Mouse (Mus musculus): ENCODE results near the gene Kctd17. TPM values are rescaled to one million over a fixed set of nuclear protein-coding genes. Genes with fewer than 3 reads are reported as not detected.

The Kctd17 gene
- polyA plus RNA-seq, 1 experiment from 2014 or later, result 25.9 TPM

DNA sequence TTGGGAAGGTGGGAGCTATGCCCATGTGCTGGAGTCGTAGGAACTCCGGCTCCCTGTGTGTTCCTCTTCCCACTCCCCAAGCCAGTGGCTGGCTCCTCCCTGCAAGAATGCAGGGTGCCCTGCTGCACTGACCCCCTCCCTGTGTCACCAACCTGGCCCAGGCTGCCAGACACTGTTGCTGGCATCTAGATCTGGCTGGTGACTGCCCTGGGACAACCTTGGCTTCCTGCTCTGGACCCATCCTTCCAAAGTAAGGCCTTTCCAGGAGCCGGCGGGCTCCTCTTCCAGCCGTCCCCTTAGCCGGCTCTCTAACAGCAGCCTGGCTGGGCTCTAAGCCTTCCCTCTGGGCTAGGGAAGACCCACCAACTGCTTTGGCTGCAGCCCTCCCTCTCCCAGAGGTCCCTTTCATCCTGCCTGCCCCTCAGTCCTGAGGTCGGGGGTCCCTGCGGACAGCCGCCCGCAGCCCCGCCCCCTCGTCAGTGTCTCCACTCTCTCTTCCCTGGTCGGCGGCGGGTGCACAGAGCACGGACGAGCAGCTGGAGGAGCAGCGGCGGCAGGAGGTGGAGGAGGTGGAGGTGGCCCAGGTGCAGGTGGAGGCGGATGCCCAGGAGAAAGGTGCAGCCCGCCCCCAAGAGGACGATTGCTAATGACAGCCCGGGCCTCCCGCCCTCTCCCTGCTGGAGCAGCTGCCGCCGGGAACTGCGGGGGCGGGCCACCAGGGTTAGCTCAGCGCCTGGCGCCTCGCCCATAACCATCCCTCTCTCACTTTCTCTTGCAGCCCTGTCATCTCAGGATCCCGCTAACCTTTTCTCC is 8.2 kb downstream of the Kctd17 start:
- peak; percentile 71 for ATAC-seq (ENCODE audit: low FRiP score, low TSS enrichment)
- WGBS, result 13% methylated on average over 29 of the region's 32 CpGs
- peak; percentile 91 for DNase-seq (ENCODE audit: low spot score)
- peak overlapping the region; percentile 18 for H3K4me3 ChIP-seq (ENCODE audit: low read depth, low read length)
- peak overlapping the region; percentile 47; the same call in 1 of the 2 replicates for H3K9ac ChIP-seq (ENCODE audit: low read length)
- peak overlapping the region; percentile 53 for H3K4me2 ChIP-seq (replicated peaks; ENCODE audit: low read depth)
- peak overlapping the region; percentile 74 for H3K27ac ChIP-seq (replicated peaks)
- H3K4me1 ChIP-seq (replicated peaks; ENCODE audit: control insufficient read depth, insufficient read depth), result peaks cover 3% of the 10 kb centered on the region; the same call in 1 of the 2 replicates
- no peaks in the 10 kb centered on the region for H3K9me3 ChIP-seq (ENCODE audit: control insufficient read depth, low read length)
- no peak for TF ChIP-seq EP300 (optimal IDR thresholded peaks at IDR 0.05)
- peak; percentile 67 for TF ChIP-seq CTCF (IDR thresholded peaks at IDR 0.05; ENCODE audit: low read depth)
- H3K36me3 ChIP-seq (ENCODE audit: control insufficient read depth, insufficient read depth, low read length), result peaks cover 7% of the 10 kb centered on the region; the same call in 1 of the 2 replicates
- H3K27me3 ChIP-seq (ENCODE audit: control insufficient read depth, insufficient read depth, low read length), result no peaks in the 10 kb centered on the region

DNA sequence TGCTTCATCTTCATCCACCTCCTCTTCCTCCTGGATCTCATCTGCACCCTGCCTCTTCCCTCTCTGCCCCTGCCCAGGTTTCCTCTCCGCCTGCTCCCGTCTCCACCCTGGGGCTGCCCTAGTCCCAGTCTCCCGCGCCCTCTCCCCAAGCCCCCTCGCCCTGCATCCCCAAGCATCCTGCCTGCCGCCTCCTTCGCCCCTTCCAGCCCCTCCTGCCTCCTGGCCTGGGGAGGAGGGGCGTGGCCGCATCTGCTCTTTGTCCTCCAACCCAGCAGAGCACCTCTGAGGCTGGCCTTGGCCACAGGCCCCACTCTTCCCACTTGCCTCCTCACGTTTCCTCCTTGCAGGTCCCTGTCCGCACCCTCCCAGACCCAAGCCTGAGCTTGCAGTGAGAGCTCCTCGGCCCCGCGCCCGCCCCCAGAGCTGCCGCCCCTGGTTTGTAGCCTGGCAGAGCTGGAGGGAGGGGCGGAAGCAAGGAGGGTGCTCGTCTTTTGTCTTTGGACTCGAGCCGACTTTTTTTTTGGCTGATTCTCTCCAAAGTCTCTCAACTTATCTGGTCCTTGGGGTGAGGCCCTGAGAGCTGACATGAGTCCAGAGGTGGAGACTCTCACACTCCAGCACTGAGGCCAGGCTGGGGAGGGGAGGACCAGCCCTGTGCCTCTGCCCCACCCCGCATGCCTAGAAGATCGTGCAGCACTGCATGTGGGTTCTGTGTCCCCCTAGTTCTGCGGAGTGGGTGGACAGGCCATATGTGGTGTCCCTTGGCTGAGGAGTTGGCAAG is 9.1 kb downstream of the Kctd17 start:
- H3K4me3 ChIP-seq (ENCODE audit: low read depth, low read length), result peak overlapping the region; percentile 18; the same call in 1 of the 2 replicates
- H3K36me3 ChIP-seq (ENCODE audit: control insufficient read depth, insufficient read depth, low read length), result peaks cover 7% of the 10 kb centered on the region; the same call in 1 of the 2 replicates
- DNase-seq (ENCODE audit: low spot score) (peak; percentile 53), ATAC-seq (ENCODE audit: low FRiP score, low TSS enrichment) (peak; percentile 27)
- peak overlapping the region; percentile 43; the same call in 1 of the 2 replicates for H3K9ac ChIP-seq (ENCODE audit: low read length)
- H3K27ac ChIP-seq (replicated peaks), result peak overlapping the region; percentile 74
- peaks cover 3% of the 10 kb centered on the region; the same call in 1 of the 2 replicates for H3K4me1 ChIP-seq (replicated peaks; ENCODE audit: control insufficient read depth, insufficient read depth)
- TF ChIP-seq EP300 (optimal IDR thresholded peaks at IDR 0.05), result no peak
- TF ChIP-seq CTCF (IDR thresholded peaks at IDR 0.05; ENCODE audit: low read depth), result 0 out of 2 replicates have a peak, but pooled peaks have one; percentile 2
- no peaks in the 10 kb centered on the region for H3K9me3 ChIP-seq (ENCODE audit: control insufficient read depth, low read length)
- peak overlapping the region; percentile 53 for H3K4me2 ChIP-seq (replicated peaks; ENCODE audit: low read depth)
- WGBS, result 15% methylated on average over 22 of the region's 23 CpGs
- no peaks in the 10 kb centered on the region for H3K27me3 ChIP-seq (ENCODE audit: control insufficient read depth, insufficient read depth, low read length)

DNA sequence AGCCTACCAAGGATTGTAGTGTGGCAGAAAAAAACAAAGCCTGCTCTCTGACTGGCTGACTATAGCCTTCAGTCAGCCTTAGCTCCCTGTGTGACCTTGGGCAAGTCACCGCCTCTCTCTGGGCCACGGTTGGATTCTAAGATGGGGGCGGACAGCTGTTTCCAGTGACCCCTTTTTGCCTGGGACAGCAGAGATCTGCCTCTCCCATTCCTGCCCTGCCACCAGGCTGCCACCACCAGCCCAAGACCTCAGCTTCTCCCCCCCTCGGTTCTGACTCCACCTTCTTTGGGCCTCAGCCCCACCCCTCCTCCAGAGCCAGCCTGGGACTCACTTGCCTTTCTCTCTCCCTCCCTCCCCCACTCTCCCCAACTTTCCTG is 9.6 kb downstream of the Kctd17 start:
- no peak overlapping the region for H3K4me3 ChIP-seq (ENCODE audit: low read depth, low read length)
- H3K27me3 ChIP-seq (ENCODE audit: control insufficient read depth, insufficient read depth, low read length), result no peaks in the 10 kb centered on the region
- 43% methylated on average over 4 of the region's 4 CpGs for WGBS
- no peaks in the 10 kb centered on the region for H3K9me3 ChIP-seq (ENCODE audit: control insufficient read depth, low read length)
- peaks cover 3% of the 10 kb centered on the region; the same call in 1 of the 2 replicates for H3K4me1 ChIP-seq (replicated peaks; ENCODE audit: control insufficient read depth, insufficient read depth)
- ATAC-seq (ENCODE audit: low FRiP score, low TSS enrichment) (no peak), DNase-seq (ENCODE audit: low spot score) (no peak)
- no peak overlapping the region for H3K4me2 ChIP-seq (replicated peaks; ENCODE audit: low read depth)
- TF ChIP-seq EP300 (optimal IDR thresholded peaks at IDR 0.05), result no peak
- TF ChIP-seq CTCF (IDR thresholded peaks at IDR 0.05; ENCODE audit: low read depth), result no peak
- H3K27ac ChIP-seq (replicated peaks), result peak overlapping the region; percentile 74
- peaks cover 7% of the 10 kb centered on the region; the same call in 1 of the 2 replicates for H3K36me3 ChIP-seq (ENCODE audit: control insufficient read depth, insufficient read depth, low read length)
- H3K9ac ChIP-seq (ENCODE audit: low read length), result no peak overlapping the region

DNA sequence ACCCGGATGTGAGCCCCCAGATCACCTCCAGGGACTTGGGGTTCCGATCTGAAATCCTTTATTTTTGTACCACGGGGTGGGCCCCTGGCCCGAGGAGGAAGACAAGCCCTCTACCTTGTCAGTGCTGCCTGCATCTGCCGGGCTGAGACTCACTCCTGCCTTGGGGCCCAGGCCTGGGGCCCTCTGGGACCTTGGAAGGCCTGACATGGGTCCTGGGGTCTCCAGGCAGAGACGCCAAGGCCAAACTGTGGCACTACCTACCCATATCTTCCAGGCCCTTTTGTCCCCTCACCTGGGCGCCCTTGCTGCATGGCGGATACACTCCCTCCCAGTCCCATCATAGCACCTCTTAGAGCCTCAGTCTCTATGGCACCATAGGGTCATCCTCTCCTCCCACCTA is 10.1 kb downstream of the Kctd17 start:
- no peak for DNase-seq (ENCODE audit: low spot score)
- no peak overlapping the region for H3K4me3 ChIP-seq (ENCODE audit: low read depth, low read length)
- no peaks in the 10 kb centered on the region for H3K27me3 ChIP-seq (ENCODE audit: control insufficient read depth, insufficient read depth, low read length)
- TF ChIP-seq EP300 (optimal IDR thresholded peaks at IDR 0.05) (no peak), CTCF (IDR thresholded peaks at IDR 0.05; ENCODE audit: low read depth) (no peak)
- 72% methylated on average over 8 of the region's 8 CpGs for WGBS
- peaks cover 4% of the 10 kb centered on the region; the same call in 1 of the 2 replicates for H3K36me3 ChIP-seq (ENCODE audit: control insufficient read depth, insufficient read depth, low read length)
- no peak overlapping the region for H3K27ac ChIP-seq (replicated peaks)
- no peak for ATAC-seq (ENCODE audit: low FRiP score, low TSS enrichment)
- no peak overlapping the region for H3K4me2 ChIP-seq (replicated peaks; ENCODE audit: low read depth)
- H3K4me1 ChIP-seq (replicated peaks; ENCODE audit: control insufficient read depth, insufficient read depth), result peaks cover 3% of the 10 kb centered on the region; the same call in 1 of the 2 replicates
- no peak overlapping the region for H3K9ac ChIP-seq (ENCODE audit: low read length)
- H3K9me3 ChIP-seq (ENCODE audit: control insufficient read depth, low read length), result no peaks in the 10 kb centered on the region

DNA sequence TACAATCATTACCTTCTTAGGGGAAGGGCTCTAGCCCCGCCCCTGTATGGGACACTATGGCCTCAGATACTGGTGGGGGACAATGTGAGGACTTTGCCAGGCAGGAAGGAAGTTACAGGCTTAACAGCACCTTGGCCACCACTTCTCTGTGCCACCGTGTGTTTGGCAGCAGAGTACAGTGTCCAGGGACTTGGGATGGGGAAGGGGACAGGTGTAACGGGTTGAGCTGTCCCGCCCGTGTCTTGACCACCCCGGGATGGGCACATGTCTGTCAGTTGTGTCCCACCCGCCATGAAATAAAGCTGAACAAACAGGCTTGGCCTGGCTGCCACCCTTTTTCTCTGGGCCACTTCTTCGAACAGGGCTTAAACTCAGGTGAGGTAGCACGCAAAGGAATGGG is 10.6 kb downstream of the Kctd17 start:
- 69% methylated on average over 8 of the region's 9 CpGs for WGBS
- no peak for DNase-seq (ENCODE audit: low spot score)
- TF ChIP-seq EP300 (optimal IDR thresholded peaks at IDR 0.05) (no peak), CTCF (IDR thresholded peaks at IDR 0.05; ENCODE audit: low read depth) (no peak)
- Histone ChIP-seq H3K9ac (ENCODE audit: low read length) (no peak overlapping the region), H3K27ac (replicated peaks) (no peak overlapping the region), H3K4me2 (replicated peaks; ENCODE audit: low read depth) (no peak overlapping the region), H3K36me3 (ENCODE audit: control insufficient read depth, insufficient read depth, low read length) (no peaks in the 10 kb centered on the region), H3K27me3 (ENCODE audit: control insufficient read depth, insufficient read depth, low read length) (no peaks in the 10 kb centered on the region), H3K9me3 (ENCODE audit: control insufficient read depth, low read length) (no peaks in the 10 kb centered on the region), H3K4me3 (ENCODE audit: low read depth, low read length) (no peak overlapping the region), H3K4me1 (replicated peaks; ENCODE audit: control insufficient read depth, insufficient read depth) (peaks cover 3% of the 10 kb centered on the region; the same call in 1 of the 2 replicates)
- ATAC-seq (ENCODE audit: low FRiP score, low TSS enrichment), result no peak
